Mouse (Mus musculus): ENCODE measurements around the gene Plcb4.
"Not testable (repeated sequence)": the region's sequence is repeated elsewhere in the genome, so short reads cannot be mapped to it uniquely, and the experiment has no call there.

The Plcb4 gene

DNA sequence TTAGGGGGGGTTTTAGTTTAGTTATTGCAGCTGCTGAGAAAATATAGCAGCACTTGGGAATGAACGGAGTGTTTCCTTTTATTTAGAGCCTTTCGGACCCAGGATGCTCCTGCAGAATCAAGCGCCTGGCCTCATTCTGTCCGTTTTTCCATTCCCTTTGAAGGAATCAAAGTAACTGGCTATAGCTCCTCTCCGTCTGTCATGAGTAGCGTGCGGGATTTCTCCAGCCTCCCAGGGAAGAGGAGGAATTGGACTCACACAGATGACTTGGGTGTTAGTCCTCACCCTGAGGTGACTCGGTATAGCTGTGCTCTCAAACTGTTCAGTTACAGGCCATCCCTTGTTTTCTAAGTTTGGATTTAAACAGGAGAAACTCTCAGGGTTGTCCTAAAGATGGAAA, 14.8 kb downstream of the Plcb4 start:
- in situ Hi-C loops (cut with MboI), result no loop called here

DNA sequence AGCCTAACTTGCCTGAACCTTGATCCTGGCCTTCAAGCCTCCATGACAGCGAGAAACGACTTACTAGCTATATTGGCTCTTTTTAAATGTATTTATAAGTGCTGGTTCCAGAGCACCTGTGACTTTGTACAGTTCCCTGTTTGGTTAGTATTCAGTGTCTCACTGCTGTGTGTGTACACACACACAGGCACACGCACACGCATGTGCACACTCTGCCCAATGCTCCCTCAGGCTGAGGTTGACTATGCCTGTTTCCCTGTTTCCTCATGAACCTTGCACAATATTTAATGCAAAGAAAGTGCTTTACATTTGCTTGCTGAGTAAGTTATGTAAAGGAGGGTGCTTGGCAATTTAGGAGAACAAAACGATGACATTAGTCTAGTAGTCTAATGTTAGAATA, 16.5 kb downstream of the Plcb4 start:
- in situ Hi-C loops (cut with MboI), result no loop called here

DNA sequence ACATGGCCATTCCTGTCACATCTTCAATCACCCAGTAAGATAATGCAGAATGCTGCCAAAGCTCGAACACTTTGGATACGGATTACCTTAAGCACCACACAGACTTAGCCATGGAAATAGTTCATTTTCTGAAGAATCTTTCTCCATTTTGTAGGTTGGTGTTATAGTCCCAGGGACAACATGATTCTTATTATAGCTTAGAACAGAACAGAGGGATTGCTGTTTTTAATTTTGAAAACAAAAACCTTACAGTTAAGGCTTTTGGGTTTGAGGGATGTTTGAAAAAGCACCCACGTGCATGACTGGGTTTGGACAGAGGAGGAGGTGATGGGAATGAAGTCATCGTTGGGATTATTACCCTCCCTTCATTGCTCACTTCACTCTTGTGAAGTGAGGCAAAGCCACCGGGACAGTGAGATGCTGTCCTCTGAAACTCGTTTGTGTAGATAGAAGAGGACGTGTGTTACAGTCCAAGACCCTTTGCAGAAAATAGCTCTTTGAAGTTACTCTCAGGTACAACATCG, 18.2 kb downstream of the Plcb4 start:
- in situ Hi-C loops (cut with MboI), result no loop called here

DNA sequence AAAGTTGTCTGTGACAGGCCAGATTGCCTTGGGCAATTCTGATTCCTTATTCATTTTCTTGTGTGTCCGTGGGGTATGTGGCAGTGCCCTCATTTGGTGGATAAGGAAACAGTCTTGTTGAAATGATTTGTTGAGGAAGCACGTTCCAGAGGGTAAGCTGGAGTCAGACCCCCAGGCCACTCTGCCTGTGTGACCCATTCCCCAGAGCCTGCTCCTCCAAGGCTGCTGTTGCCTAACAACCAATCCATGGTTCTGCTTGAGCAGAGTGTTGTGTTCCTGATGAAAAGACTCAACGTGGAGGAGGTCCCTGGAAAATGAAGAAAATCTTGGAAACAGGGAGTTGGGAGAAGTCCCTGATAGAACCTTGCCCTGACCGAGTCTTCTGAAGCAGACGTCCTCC, 18.8 kb downstream of the Plcb4 start:
- in situ Hi-C loops (cut with MboI), result no loop called here

DNA sequence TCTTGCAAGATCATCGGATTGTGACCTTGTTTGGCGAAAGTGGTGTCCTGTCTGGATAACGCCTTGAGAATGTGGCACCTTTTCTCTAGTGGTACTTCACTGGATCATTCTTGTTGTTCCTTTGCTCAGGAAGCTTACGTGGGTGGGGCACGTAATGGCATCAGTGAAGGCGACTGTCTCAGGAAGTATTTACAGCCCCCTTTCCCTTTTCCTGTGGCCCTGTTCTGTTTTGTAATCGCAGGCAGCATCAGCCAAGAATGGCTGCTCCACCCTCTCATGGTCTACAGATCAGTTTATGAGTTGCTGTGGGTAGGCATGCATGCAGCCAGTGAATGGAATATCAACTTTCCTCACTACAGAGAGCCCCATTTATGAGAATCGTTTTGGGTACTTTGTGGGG, 21.2 kb downstream of the Plcb4 start:
- in situ Hi-C loops (cut with MboI), result no loop called here

DNA sequence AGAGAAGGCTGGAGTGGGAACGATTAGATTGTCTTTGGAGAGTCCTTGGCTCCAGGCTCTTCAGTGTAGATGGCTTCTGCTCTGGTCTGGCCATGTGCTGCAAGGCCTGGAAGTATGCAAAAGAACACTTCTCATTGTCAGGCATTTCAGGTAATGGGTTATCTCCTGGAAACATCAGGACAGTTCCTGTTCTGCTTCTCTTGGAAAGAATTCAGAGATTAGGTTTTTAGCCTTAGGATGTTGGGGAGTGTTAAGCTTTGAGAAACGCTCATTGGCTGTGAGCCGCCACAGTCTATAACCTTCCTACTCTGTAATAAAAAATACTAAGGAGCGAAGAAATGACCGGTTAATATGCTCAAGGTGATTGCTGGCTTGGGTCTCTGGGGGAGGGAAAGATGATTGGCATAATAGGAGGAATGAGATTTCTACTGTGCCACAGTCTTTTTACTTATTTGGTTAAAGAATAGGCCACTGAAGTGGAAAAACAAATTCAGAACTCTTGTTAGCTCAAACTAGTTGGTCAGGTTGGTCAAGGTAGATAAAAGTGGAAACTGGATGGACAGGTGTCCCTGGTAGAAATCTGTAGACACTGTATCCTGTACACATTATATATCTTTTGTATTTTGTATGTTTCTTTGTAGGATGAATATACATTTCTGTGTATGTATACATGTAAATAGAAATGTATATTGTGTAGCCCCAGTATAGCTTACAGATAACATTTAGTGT, 21.8 kb downstream of the Plcb4 start:
- in situ Hi-C loops (cut with MboI), result no loop called here

DNA sequence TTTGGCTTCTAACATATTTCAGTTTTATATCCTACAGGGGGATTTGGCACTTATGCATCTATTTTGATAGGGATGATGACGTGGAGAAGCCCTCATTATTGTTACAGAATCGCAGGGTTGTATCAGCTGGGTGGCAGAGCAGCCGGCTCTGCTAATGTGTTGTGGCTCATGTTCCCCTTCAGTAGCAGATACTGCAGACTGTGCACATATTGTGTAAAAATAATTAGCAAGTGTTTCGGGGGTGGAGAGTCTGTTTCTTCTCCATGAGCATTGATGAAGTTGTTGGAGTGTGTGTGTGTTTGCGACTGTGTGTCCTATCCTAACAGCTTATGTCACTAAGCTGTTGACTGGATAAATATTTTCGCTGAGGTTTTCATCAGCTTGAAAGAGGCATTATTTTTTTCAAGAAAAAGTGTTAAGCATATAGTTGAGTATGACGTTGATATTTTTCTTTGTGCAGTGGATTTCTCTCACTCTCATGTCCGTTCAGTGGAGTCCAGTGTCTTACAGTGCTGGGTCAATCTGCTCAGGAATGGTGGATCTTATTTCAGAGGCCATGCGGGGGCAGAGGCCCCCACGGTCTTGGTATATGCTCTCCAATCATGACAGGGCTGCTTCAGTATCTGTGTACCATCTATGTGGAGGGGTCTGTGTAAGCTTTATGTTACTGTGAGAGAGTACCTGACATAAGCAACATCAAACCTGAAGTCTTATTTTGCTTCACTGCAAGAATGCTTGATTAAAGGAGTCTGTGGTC, 25.1 kb downstream of the Plcb4 start:
- in situ Hi-C loops (cut with MboI), result no loop called here

DNA sequence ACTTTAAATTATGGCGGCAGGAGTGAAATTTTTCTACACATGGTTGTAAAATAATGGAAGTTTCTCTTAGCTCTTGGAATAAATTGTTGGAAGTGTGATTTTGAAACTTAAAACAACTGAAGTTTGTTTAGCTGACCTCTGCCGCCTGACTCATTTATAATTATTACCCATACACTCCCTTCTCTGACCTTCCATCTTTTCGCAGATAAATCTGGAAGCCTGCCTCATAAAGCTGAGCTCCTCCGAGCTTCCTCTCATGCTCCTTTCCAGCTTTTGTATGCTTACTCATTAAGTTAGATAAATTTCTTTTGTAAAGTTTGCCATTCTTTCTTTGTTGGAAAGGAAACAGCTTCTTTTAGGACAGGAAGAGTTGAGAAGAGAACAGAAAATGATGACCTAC, 27.9 kb downstream of the Plcb4 start:
- in situ Hi-C loops (cut with MboI), result no loop called here

DNA sequence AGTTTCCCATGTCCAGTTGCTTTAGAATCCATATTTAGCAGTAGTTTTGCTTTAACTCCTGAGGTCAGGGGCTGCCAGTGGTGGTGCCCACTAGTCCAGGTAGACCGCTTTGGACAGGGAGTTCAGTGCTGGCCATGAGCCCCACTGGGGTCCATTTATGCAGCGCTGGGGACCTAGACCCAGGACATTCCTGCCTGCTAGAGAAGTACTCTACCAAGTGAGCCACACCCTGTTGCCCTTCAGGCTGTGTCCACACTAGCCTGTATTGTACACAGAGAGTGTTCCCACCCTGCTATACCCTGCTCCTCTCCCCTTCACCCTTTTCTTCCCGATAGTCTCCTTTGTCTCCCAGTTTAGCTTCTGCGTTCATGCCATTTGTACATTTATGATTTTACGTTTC, 28.8 kb downstream of the Plcb4 start:
- in situ Hi-C loops (cut with MboI), result no loop called here

DNA sequence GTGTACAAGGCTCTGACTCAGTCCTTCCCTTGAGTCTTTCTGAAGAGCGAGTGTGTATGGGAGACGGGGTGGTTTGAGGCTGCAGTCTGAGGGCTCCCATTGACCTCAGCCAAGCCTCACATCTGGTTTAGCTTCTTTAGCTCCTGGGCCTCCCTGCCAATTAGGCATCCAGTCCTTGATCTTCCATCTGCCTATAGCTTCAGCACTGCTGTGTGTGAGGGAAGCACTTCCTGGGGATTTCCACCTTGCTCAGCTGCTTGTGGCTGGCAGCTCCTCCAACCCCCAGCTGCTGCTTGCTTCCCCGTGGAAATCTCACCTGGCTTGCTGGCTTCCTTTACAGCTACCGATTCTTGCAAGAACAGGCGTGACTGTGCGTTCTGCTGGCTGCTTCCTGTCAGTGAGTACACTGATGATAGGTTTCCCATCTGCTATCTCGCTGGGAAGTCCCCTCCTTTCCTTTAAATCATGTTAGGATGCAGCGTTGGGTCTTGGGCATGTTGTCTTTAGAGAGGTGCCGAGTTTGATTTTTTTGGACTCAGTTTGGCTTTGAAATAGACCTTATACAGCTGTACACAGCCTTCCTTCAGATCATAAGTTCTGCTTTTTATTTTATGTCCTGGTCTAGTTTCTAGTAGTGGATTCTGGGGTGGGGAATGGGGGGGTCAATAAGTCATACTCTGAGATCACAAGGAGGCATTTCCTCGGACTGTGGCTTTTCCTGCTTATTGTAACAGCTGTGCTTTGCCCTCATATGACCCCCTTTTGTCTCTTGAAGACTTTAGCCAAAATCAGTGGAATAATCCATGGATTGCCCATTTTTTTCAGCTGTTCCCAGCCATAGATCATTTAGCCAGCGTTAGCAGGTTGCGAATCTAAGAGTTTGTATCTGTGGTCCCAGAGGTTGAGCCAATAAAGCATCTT, 34.0 kb downstream of the Plcb4 start:
- in situ Hi-C loops (cut with MboI), result no loop called here

DNA sequence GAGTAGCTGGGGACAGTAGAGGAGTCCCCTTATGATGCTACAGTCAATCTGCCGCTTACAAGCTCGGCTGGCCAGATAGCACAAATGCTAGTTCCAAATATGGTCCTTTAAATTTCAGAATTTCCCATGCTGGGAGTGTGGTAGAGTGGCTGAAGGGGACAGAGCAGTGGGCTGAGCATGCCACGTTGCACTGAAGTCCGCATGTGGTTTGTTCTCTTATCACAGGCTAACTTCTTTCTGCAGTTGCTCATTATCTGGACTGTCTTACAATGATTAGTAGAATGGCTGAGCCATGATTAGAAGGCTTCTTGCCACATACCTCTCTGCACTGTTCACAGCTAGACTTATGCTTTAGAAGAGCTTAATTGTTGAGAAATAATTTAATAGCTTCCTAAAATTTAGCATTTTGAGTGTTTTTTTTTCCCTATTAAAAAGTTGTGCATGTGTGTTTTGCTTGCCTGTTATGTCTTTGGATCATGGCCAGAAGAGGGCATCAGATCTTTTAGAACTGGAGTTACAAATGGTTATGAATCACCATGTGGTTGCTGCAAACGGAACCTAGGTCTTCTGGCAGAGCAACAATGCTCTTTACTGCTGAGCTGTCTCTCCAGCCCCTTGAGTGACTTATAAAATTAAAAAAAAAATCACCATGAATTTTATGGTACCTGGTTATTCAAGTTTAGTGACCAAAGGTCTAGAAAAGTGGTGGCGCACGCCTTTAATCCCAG, 42.0 kb downstream of the Plcb4 start:
- in situ Hi-C loops (cut with MboI), result no loop called here

DNA sequence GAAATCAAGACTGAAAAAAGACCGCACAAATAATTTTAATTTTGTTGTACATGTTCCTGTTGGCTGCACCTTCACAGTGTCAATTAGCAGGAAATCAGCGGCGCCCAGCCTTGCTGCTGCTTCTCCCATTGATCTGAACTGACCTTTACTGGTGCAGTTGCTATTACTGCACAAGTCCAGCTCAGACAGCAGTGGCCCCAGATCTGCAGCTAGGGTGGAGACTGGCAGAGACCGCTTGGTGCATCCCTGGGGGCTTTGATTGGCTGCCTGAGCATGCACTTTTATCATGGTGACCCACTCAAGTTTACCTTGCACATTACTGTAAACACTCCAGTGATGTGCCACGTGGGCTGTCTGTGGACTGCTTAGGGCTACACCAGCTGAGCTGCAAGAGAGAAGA, 45.9 kb downstream of the Plcb4 start:
- in situ Hi-C loops (cut with MboI), result no loop called here

DNA sequence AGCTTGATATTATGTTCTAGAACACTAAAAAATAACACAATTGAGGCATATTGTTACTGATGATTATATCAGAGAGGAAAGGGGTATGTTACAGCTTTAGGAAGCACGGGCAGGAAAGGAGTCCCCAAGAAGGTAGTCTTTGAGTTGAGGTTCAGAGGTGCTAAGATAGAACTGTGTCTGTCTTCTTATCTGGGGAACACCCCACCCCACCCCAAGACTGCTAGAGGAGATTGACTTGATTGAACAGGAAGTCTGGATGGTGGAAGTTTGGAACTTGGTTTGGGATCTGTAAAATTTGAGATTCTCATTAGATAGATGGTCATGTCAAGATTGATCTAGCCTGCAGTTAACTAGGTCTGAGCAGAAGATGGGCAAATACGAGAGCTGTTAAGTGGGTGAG, 48.5 kb downstream of the Plcb4 start:
- in situ Hi-C loops (cut with MboI), result no loop called here

DNA sequence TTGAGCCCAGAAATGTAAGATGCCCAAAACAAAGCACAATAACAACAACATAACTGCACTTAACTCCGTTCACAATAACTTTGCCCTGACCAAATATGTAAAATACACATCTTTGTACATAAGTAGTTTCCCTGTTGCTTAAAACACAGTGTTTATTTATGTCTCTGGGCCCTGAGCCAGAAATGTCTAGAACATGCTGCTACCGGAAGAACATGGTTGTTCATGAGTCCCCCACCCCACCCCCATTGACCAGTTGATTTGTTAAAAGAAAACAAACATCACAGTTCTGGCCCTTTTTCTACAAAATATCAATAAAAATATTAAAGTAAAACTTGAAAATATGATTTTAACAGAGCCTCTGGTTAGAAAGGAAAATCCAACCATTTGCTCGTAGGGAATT, 49.6 kb downstream of the Plcb4 start:
- in situ Hi-C loops (cut with MboI), result no loop called here

DNA sequence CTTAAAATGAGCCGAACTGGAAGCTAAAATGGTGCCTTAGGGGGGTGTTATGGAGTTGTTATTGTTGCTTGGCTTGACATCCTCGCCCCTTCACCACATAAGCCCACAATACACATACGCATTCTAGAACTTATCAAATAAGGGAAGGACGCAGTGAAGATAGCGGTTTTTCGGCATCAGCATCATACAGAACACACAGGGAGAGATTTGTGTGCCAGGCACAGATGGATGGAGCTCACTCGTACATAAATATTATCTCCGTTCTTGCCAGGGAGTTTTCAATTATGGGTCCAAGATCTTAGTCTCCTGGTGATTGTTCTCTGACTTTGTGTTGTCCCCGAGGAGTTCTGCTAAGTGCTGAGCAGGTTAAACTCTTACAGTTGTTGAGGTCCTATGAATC, 50.0 kb downstream of the Plcb4 start:
- in situ Hi-C loops (cut with MboI), result no loop called here

DNA sequence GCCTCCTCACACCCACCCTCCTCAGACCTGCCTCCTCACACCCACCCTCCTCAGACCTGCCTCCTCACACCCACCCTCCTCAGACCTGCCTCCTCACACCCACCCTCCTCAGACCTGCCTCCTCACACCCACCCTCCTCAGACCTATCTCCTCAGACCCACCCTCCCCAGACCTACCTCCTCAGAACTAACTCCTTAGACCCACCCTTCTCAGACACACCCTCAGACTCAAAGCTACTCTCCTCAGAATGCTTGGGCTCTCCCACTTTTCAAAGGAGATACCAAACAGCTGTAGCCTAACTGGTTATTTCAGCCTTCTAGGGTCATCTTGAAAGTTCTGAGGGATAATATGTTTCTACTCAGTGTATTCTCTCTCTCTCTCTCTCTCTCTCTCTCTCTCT, 50.9 kb downstream of the Plcb4 start:
- in situ Hi-C loops (cut with MboI), result not testable (repeated sequence)

DNA sequence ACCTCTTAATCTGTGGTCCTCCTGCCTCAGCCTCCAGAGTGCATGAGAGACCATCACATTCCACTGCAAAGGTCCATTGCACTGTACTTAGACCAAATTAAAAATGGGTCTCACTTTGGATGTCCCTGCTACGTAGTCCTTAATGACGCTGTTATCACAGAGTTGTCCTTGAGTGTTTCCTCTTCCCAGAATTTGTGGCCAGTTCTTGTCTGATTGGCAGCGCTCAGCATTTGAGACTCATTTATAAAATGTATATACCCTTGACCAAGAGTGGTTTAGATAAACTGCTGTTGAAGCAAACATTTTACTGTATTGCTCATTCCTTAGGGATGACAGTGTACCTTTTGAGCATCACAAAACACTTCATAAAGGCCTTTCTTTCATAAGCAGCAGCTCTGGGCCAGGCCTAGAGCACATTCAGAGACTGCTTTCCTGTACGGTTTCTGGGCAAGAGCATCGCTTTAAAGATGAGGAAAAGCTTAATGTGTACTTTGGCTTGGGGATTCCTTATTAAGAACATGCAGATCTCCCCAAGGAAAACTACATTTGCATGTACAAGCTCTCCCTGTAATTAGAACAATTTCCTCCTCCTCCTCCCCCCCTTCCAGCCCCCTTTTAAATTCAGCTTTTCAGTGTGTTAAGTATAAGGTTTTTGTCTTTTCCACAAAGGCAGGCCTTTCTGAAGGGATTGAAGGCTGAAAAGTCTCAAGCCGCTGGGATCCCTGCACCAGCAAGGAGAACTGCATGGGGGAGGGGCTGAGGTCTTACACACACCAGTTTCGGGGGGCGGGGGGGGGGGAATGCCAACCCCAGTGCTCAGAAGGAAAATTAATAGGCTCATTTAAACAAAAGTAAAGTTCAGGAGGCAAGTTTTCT, 52.5 kb downstream of the Plcb4 start:
- in situ Hi-C loops (cut with MboI), result no loop called here

DNA sequence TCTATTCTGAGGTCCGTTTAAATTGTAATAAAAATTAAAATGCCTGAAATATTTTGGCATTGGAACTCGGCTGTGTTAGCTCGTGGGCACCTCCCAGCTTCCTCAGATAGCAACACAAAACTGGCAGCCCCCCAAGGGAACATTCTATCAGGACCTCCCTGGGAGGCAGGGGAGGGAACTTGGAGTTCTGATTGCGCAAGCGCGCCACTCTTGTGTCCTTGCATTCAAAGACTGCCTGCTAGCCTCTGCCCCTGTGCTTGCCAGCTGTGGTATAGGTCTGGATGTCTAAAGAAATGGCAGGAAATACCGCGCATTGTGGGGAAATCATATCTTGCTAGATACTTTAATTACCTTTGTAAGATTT, 53.1 kb downstream of the Plcb4 start:
- in situ Hi-C loops (cut with MboI), result no loop called here

DNA sequence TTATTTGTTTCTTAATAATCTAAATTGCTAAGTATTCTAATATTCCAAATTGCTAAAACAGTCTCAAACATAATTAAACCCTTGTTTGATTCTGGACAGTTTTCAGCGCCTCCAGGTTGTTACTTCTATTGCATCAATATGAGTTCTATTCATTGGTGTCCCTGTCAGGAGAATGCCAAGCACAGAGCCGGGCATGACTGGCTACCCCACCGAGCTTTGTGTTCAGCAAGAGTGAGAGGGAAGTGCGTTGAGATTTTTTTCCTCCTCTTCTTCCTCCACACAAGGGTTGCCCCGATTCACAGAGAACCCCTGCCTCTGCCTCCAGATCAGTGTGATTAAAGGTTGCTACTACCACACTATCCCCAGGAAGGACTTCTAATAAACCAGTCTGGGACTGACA, 53.5 kb downstream of the Plcb4 start:
- in situ Hi-C loops (cut with MboI), result no loop called here

DNA sequence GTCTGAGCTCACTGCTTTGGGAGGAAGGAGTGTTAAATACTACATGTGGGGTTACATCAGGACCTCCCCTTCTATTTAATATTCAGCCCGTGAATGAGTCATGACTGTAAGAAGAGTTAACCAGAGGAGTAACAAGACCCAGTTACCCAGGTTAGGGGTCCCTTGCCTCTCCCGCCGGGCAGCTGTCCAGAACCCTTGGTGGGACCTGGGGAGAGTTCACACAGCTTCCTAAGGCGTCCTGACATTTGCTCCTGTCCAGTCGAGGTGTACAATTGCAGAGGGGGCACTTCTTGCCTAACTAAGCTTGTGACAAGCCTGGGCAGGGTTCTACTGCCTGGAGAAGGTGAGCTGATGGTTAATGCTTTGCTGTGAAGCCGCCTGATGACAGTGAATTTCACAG, 54.1 kb downstream of the Plcb4 start:
- in situ Hi-C loops (cut with MboI), result no loop called here

DNA sequence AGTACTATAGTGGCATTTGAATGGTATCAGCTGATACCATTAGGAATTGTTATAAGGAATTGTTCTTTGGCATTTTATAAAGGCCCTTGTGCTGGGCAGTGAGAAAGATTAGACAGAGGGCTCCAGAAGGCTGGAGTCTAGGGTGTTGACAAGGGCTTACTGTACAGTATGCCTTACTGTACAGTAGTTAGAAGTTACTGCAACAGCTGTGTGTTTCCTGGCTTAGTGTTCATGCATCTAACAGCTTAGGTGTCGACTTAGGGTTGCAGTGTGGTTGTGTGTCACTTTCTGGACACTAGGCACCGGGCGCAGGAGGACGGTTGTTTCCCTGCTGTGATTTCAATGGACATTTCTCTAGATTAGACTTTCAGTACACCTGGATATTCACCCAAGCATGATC, 57.4 kb downstream of the Plcb4 start:
- in situ Hi-C loops (cut with MboI), result no loop called here

Data from mature B cell (primary cell).